Mouse (Mus musculus) lung, adult 2 months (tissue): ENCODE data around the gene Aasdh. TPM values are rescaled to one million over a fixed set of nuclear protein-coding genes. Genes with fewer than 3 reads are reported as not detected.

Source experiments
- DNase-seq: peaks from one replicate; pipeline ENCODE4 v3.0.0; 2022
- H3K4me1 ChIP-seq: fragments of 200-500 bp; 2 replicates; pipeline ENCODE4 v1.6.1; 2011; ENCODE audit warnings: low read length; ENCODE audit not compliant: control insufficient read depth, insufficient read depth
- H3K4me3 ChIP-seq: fragments of 200-500 bp; replicated peaks from 2 replicates; pipeline ENCODE3; 2011; ENCODE audit warnings: low read depth, mild to moderate bottlenecking, control low read depth, low read length; ENCODE audit errors: extremely low read depth
- CTCF ChIP-seq: fragments of 200-500 bp; IDR thresholded peaks from 2 replicates; pipeline ENCODE4 v1.5.1; 2011; ENCODE audit warnings: mild to moderate bottlenecking, low read length, control low read depth; ENCODE audit not compliant: insufficient read depth
- POLR2A ChIP-seq: fragments of 200-500 bp; IDR thresholded peaks from 2 replicates; pipeline ENCODE4 v1.6.1; 2011; ENCODE audit warnings: low read depth, mild to moderate bottlenecking, control low read depth, low read length, borderline replicate concordance; ENCODE audit errors: extremely low read depth
- WGBS: fragments of 180-500 bp; shearing (Covaris S2); methylation state at CpG from one replicate; pipeline ENCODE4 v1.1.7; 2018; 5-methylcytosine and 5-hydroxymethylcytosine counted together
- polyA plus RNA-seq: library from polyadenylated mRNA; depleted of rRNA; stranded (reverse); fragments of >200 nt; gene quantifications from 2 replicates; pipeline ENCODE4 v1.2.3, GENCODE M21; 2012

Gene Aasdh
- polyA plus RNA-seq, 1 experiment: 13.7 TPM

DNA sequence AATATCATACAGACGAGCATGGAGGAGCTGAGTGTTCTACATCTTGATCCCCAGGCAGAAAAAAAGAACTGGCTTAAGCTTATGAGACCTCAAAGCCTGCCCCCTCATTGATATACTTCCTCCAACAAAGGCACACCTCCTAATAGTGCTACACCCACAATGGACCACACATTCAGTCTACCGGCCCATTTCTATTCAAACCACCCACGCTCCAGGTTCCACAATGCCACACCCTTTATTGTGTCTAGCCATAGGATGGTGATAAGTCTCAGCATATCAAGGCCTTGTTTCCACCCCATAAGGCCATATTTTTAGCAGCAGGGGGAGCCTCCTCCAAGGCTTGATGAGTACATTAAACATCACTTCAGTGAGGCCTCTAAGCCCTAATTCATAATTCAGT, 5.5 kb upstream of the Aasdh start:
- 65% methylated on average over 3 of the region's 3 CpGs for WGBS
- H3K4me3 ChIP-seq: no peak overlapping the region
- H3K4me1 ChIP-seq: peaks cover 3% of the 10 kb centered on the region; the same call in 1 of the 2 replicates
- DNase-seq: no peak
- TF ChIP-seq CTCF: no peak
- no peak for TF ChIP-seq POLR2A

GRCm38 (mm10) chr5:76906155-76906499, 813 bp upstream of the Aasdh start:
- DNase-seq: no peak
- TF ChIP-seq CTCF: no peak
- TF ChIP-seq POLR2A: no peak
- Histone ChIP-seq H3K4me3 (peak overlapping the region; percentile 96), H3K4me1 (peaks cover 3% of the 10 kb centered on the region; the same call in 1 of the 2 replicates)
- 26% methylated on average over 3 of the region's 3 CpGs for WGBS

GRCm38 (mm10) chr5:76904713-76905404, 455 bp downstream of the Aasdh start:
- peak overlapping the region; percentile 96 for H3K4me3 ChIP-seq
- peaks cover 3% of the 10 kb centered on the region; the same call in 1 of the 2 replicates for H3K4me1 ChIP-seq
- DNase-seq: no peak
- under 1% methylated on average over 19 of the region's 19 CpGs for WGBS
- TF ChIP-seq CTCF: no peak
- no peak for TF ChIP-seq POLR2A

GRCm38 (mm10) chr5:76902131-76902530, 3.2 kb downstream of the Aasdh start:
- WGBS: 52% methylated on average over 4 of the region's 4 CpGs
- DNase-seq: no peak
- H3K4me3 ChIP-seq: no peak overlapping the region
- no peak for TF ChIP-seq POLR2A
- TF ChIP-seq CTCF: no peak
- peaks cover 3% of the 10 kb centered on the region; the same call in 1 of the 2 replicates for H3K4me1 ChIP-seq

GRCm38 (mm10) chr5:76893084-76893483, 12.2 kb downstream of the Aasdh start:
- TF ChIP-seq POLR2A (no peak), CTCF (no peak)
- H3K4me1 ChIP-seq: no peaks in the 10 kb centered on the region
- no peak for DNase-seq
- WGBS: 77% methylated on average over 2 of the region's 2 CpGs
- H3K4me3 ChIP-seq: no peak overlapping the region

DNA sequence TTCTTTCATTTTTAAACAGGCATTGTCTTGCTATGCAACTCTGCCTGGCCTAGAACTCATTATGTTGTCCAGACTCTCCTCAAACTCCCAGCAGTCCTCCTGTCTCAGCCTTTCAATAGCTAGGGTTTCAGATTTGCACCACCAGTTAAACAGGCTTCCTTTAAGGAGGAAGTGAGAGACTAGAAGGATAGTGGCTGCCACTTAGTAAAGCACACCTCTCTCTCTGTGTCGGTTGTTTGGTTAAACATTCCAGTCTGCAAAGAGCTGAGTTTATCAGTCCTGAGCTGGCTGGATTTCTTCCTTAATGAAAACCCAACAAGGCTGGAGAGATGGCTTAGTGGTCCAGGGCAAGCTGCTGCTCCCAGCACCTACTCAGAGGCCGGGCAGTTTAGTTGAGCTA, 12.7 kb downstream of the Aasdh start:
- WGBS: 50% methylated on average over 2 of the region's 2 CpGs
- H3K4me1 ChIP-seq: no peaks in the 10 kb centered on the region
- DNase-seq: no peak
- TF ChIP-seq CTCF: no peak
- no peak for TF ChIP-seq POLR2A
- H3K4me3 ChIP-seq: no peak overlapping the region

GRCm38 (mm10) chr5:76887011-76887410, 18.3 kb downstream of the Aasdh start:
- TF ChIP-seq POLR2A (no peak), CTCF (no peak)
- 84% methylated on average over 2 of the region's 2 CpGs for WGBS
- Histone ChIP-seq H3K4me3 (no peak overlapping the region), H3K4me1 (no peaks in the 10 kb centered on the region)
- DNase-seq: no peak

- no peaks in the 10 kb centered on the region for H3K4me1 ChIP-seq
- 86% methylated on average over 1 of the region's 1 CpGs for WGBS
- no peak for TF ChIP-seq POLR2A
- no peak for TF ChIP-seq CTCF
Observed at GRCm38 (mm10) chr5:76884107-76884506, 21.2 kb downstream of the Aasdh start.

DNA sequence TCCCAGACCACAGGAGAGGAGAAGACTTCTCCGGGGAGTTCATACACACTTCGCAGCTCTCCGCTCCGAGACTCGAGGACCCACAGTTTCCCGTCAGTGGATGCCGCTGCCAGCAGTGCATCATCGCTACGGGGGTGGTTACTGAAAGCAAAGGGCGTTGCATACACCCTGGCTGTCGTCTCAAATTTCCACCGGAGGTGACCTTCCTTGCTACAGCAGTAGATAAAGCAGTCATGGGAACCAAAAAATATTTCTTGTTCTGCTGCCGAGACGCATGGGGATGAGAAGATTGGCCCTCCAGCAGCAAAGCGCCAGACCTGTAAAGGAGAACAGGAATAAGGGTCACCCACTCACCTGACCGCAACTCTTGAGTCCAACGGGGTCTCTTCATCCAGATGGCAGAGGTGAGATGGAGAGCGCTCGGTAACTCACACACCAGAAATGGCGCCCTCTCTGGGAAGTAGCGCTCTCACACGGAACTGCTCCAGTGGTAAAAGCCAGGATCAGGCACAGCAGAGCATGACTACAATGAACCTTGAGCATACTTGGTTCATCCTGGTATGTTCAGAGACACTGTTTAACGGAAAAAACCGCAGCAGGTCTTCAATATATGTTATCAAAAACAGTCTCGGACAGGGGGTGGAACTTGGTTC, 29.1 kb downstream of the Aasdh start:
- Histone ChIP-seq H3K4me3 (no peak overlapping the region), H3K4me1 (no peaks in the 10 kb centered on the region)
- TF ChIP-seq CTCF: no peak
- no peak for TF ChIP-seq POLR2A
- no peak for DNase-seq
- 87% methylated on average over 25 of the region's 25 CpGs for WGBS

More at GRCm38 (mm10) chr5:76884107-76884506, 21.2 kb downstream of the Aasdh start:
- DNase-seq: no peak
- no peak overlapping the region for H3K4me3 ChIP-seq

DNA sequence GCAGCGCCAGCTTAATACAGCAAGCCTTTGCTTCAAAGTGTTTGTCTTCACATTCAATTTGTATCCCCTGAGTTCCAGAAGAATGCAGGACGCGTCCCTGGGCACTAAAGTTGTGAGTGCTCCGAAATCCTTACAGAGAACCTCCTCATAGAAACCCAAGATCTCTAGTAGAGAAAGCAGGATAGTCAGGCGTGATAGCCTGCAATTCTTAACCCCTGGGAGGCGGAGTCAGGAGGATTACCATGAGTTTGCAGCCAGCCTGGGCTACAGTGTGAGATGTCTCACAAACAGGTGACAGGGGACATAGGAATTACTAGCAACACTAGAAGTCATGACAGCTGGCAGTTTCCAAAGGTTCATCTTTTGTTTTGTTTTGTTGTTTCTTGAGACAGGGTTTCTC, 35.8 kb downstream of the Aasdh start:
- Histone ChIP-seq H3K4me3 (no peak overlapping the region), H3K4me1 (no peaks in the 10 kb centered on the region)
- TF ChIP-seq POLR2A (no peak), CTCF (no peak)
- no peak for DNase-seq
- 62% methylated on average over 6 of the region's 6 CpGs for WGBS
